Mouse (Mus musculus) layer of hippocampus, adult 2 months (tissue): ENCODE measurements around the gene Zfp768. TPM values are rescaled to one million over a fixed set of nuclear protein-coding genes. Genes with fewer than 3 reads are reported as not detected.
A peak's percentile ranks its signal among the peaks of the same experiment; 100 is the strongest.

ENCODE experiments used
- DNase-seq, 2 experiments: peaks; one replicate each; pipeline ENCODE4 v3.0.0; 2022; ENCODE audit warnings: low spot score in 2 of 2
- H3K27ac ChIP-seq: fragments of 200-600 bp; 2 replicates; pipeline ENCODE4 v1.8.1; 2022
- H3K4me3 ChIP-seq: fragments of 200-600 bp; 2 replicates; pipeline ENCODE4 v1.8.1; 2022; ENCODE audit warnings: mild to moderate bottlenecking
- CTCF ChIP-seq: fragments of 200-600 bp; conservative IDR thresholded peaks from 2 replicates; pipeline ENCODE4 v1.8.1; 2022; ENCODE audit warnings: antibody characterized with exemption, mild to moderate bottlenecking, moderate library complexity
- total RNA-seq, 2 experiments: library from RNA; stranded (reverse); gene quantifications; 2 replicates each; pipeline ENCODE4 v1.2.3; 2021

The Zfp768 gene
- total RNA-seq, 2 experiments from 2014 or later, result 11.4 to 11.8 TPM

DNA sequence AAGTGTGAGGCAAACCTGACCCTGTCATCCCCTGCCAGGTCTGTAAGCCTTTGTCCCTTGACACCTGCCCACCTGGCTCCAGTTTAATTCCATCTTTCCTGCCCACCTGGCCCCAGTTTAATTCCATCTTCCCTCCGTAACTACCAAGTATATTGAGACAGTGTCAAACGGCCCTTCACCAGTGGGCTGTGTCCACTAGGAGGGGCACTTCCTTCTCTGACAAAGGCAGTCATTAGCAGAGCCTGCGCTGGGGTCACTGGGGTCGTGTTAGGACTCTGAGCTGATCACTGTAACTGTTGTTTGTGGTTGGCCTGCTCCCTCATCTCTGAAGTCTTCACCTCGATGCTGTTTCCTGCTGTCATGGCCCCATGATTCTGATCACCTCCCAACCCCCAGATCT lies 23.3 kb downstream of the Zfp768 start:
- no peak for DNase-seq
- peak; percentile 65 for TF ChIP-seq CTCF
- no peak overlapping the region for H3K27ac ChIP-seq
- H3K4me3 ChIP-seq, result no peak overlapping the region

GRCm38 (mm10) chr7:127321106-127321505 lies 24.3 kb downstream of the Zfp768 start:
- no peak for TF ChIP-seq CTCF
- no peak for DNase-seq
- H3K4me3 ChIP-seq, result no peak overlapping the region
- no peak overlapping the region for H3K27ac ChIP-seq

- no peak overlapping the region for H3K4me3 ChIP-seq
- TF ChIP-seq CTCF, result no peak
- no peak for DNase-seq
- no peak overlapping the region for H3K27ac ChIP-seq
Measured at GRCm38 (mm10) chr7:127313912-127314311, 31.5 kb downstream of the Zfp768 start.

DNA sequence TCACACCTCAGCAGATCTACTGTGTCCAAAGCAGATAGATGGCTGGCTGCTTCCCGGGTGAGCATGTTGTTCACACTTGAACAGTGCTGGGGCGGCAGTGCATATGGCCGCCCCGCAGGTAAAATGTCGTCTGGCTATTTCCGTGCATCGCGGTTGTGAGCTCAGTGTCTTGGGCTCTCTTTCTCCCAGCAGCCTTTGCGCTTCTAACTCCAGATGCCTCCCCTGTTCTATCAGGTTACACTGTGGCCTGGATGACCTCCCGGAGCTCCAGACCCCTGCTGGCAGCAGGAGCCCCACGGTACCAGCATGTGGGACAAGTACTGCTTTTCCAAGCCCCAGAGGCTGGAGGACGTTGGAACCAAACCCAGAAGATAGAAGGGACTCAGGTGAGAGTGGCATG lies 35.4 kb downstream of the Zfp768 start:
- TF ChIP-seq CTCF, result no peak
- Histone ChIP-seq H3K27ac (no peak overlapping the region), H3K4me3 (no peak overlapping the region)
- DNase-seq, result no peak

- peak; percentile 53 to 76 for DNase-seq
- Histone ChIP-seq H3K4me3 (no peak overlapping the region), H3K27ac (no peak overlapping the region)
- peak; percentile 86 for TF ChIP-seq CTCF
Measured at GRCm38 (mm10) chr7:127308887-127309286, 36.5 kb downstream of the Zfp768 start.

DNA sequence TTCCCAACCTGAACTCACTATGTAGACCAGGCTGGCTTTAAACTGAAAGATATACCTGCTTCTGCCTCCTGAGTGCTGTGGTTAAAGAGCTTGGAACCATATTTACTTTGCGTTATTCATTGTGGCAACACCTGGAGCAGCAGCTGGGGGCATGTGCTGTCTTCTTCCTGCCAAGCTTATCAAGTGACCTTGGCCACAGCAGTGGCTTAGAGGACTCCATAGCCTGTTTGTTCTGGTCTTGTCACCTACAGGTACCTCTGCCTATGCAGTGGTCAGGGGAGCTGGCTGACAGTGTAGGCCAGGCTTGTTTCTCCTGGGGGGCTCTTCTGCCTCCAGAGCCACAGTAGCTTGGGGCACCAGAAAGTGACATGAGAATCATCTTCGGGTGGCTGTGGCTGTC lies 37.0 kb downstream of the Zfp768 start:
- Histone ChIP-seq H3K27ac (no peak overlapping the region), H3K4me3 (no peak overlapping the region)
- no peak for TF ChIP-seq CTCF
- DNase-seq, result no peak

- DNase-seq, result no peak
- no peak for TF ChIP-seq CTCF
- Histone ChIP-seq H3K4me3 (no peak overlapping the region), H3K27ac (no peak overlapping the region)
Measured at GRCm38 (mm10) chr7:127297586-127298193, 47.7 kb downstream of the Zfp768 start.

- TF ChIP-seq CTCF, result no peak
- Histone ChIP-seq H3K27ac (no peak overlapping the region), H3K4me3 (no peak overlapping the region)
- no peak for DNase-seq
Measured at GRCm38 (mm10) chr7:127296786-127297555, 48.4 kb downstream of the Zfp768 start.

GRCm38 (mm10) chr7:127296098-127296497 lies 49.3 kb downstream of the Zfp768 start, which contains the start of gene Itgal:
Itgal (plus strand) TSS chr7:127296260.
- Histone ChIP-seq H3K27ac (no peak within 1 kb of the TSS), H3K4me3 (no peak within 1 kb of the TSS)
- TF ChIP-seq CTCF, result no peak
- DNase-seq, result no peak

Other genes with a start within 250 kb of the Zfp768 start
- not detected for gene Qprt, start 223.4 kb downstream of the Zfp768 start, total RNA-seq
- gene Spn, start 207.8 kb downstream of the Zfp768 start, total RNA-seq, result under 1 TPM; 0.64 to 0.72 TPM
- 10 to 100 TPM; 88.4 to 97.0 TPM for gene Cd2bp2, start 149.5 kb downstream of the Zfp768 start, total RNA-seq
- 100 to 1,000 TPM; 102 to 120 TPM for gene Tbc1d10b, start 137.1 kb downstream of the Zfp768 start, total RNA-seq
- gene Mylpf, start 136.7 kb downstream of the Zfp768 start, total RNA-seq, result 1 to 10 TPM; 1.3 to 1.9 TPM
- gene Zfp553, start 112.5 kb downstream of the Zfp768 start, total RNA-seq, result 10 to 100 TPM; 18.6 to 21.7 TPM
- gene Sept1, start 112.5 kb downstream of the Zfp768 start, total RNA-seq, result 1 to 10 TPM; 5.0 to 6.3 TPM
- 10 to 100 TPM; 68.3 to 69.2 TPM for gene Zfp771, start 101.3 kb downstream of the Zfp768 start, total RNA-seq
- 10 to 100 TPM; 18.3 to 23.8 TPM for gene Dctpp1, start 84.9 kb downstream of the Zfp768 start, total RNA-seq
- 10 to 100 TPM; 40.0 to 46.7 TPM for gene Sephs2, start 71.5 kb downstream of the Zfp768 start, total RNA-seq
- under 1 TPM; 0.20 to 0.36 TPM for gene Itgal, start 49.3 kb downstream of the Zfp768 start, total RNA-seq
- 1 to 10 TPM; 6.7 to 6.9 TPM for gene Zfp747, start 30.5 kb upstream of the Zfp768 start, total RNA-seq
- 1 to 10 TPM; 3.1 to 4.2 TPM for gene 9130019O22Rik, start 41.6 kb upstream of the Zfp768 start, total RNA-seq
- 1 to 10 TPM; 7.5 to 8.0 TPM for gene E430018J23Rik, start 48.0 kb upstream of the Zfp768 start, total RNA-seq
- 1 to 10 TPM; 4.4 to 4.5 TPM for gene Zfp764, start 61.2 kb upstream of the Zfp768 start, total RNA-seq
- 10 to 100 TPM; 12.2 to 17.3 TPM for gene Zfp688, start 76.5 kb upstream of the Zfp768 start, total RNA-seq
- 1 to 10 TPM; 5.0 to 7.6 TPM for gene Zfp689, start 103.6 kb upstream of the Zfp768 start, total RNA-seq
- gene Prr14, start 114.0 kb upstream of the Zfp768 start, total RNA-seq, result 10 to 100 TPM; 29.2 to 35.3 TPM
- gene Fbrs, start 133.6 kb upstream of the Zfp768 start, total RNA-seq, result 10 to 100 TPM; 60.3 to 72.5 TPM
- gene Srcap, start 166.4 kb upstream of the Zfp768 start, total RNA-seq, result 100 to 1,000 TPM; 118 to 127 TPM
- gene Gm42715, start 174.0 kb upstream of the Zfp768 start, total RNA-seq, result 10 to 100 TPM in 1 of 2 experiments, 1 to 10 TPM in 1; 9.0 to 12.0 TPM
- gene Tmem265, start 215.8 kb upstream of the Zfp768 start, total RNA-seq, result not detected
- gene Phkg2, start 227.8 kb upstream of the Zfp768 start, total RNA-seq, result 10 to 100 TPM; 80.4 to 84.2 TPM
- 10 to 100 TPM; 11.5 to 12.9 TPM for gene Ccdc189, start 243.0 kb upstream of the Zfp768 start, total RNA-seq
- gene Rnf40, start 243.2 kb upstream of the Zfp768 start, total RNA-seq, result 10 to 100 TPM; 69.5 to 72.8 TPM